Mouse (Mus musculus): ENCODE results near the gene Npvf. TPM values are rescaled to one million over a fixed set of nuclear protein-coding genes. Genes with fewer than 3 reads are reported as not detected.

Npvf gene
- polyA plus RNA-seq, 1 experiment from 2014 or later: 0.33 TPM

DNA sequence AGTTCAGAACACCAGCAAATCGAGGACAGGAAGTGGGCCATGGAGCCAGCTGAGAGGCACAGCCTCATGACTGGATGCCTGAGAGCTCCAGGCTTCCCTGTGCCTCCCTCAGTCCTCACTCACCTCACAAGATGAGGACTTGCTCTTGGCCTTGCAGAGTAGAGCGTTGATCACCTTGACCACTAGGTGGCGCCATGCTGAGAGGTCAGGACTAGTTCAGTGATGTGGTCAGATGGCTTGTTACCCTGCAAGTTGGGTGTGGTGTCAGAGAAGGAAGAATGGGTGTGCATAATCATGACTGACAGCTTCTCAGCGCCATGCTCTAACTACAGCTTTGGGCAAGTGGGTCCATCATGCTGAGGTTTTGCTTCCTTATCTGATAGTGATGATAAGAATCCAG, 52.6 kb downstream of the Npvf start:
- H3K27me3 ChIP-seq (ENCODE audit: insufficient read depth, poor library complexity, severe bottlenecking): no peaks in the 10 kb centered on the region
- H3K36me3 ChIP-seq: no peaks in the 10 kb centered on the region
- 29% methylated on average over 4 of the region's 4 CpGs for WGBS
- DNase-seq (ENCODE audit: low spot score): no peak
- H3K9me3 ChIP-seq: no peaks in the 10 kb centered on the region
- H3K4me1 ChIP-seq: peaks cover 10% of the 10 kb centered on the region
- no peak overlapping the region for H3K27ac ChIP-seq
- no peak overlapping the region for H3K4me3 ChIP-seq

Other genes with a start within 250 kb of the Npvf start
- 8.0 and 13.4 TPM in 2 replicates for gene Osbpl3, start 198.2 kb downstream of the Npvf start, polyA plus RNA-seq (2016; fragmentation: Nextera tagmentation; extraction: Ambion mirVana)
- gene Cycs, start 87.9 kb downstream of the Npvf start, polyA plus RNA-seq (2016; fragmentation: Nextera tagmentation; extraction: Ambion mirVana): 149 and 180 TPM in 2 replicates
- 0.44 and 0.49 TPM in 2 replicates for gene 4921507P07Rik, start 57.8 kb downstream of the Npvf start, polyA plus RNA-seq (2016; fragmentation: Nextera tagmentation; extraction: Ambion mirVana)